Mouse (Mus musculus): ENCODE data around the gene Gm39566. TPM values are rescaled to one million over a fixed set of nuclear protein-coding genes. Genes with fewer than 3 reads are reported as not detected.

The Gm39566 gene
- polyA plus RNA-seq, 1 experiment = not detected

DNA sequence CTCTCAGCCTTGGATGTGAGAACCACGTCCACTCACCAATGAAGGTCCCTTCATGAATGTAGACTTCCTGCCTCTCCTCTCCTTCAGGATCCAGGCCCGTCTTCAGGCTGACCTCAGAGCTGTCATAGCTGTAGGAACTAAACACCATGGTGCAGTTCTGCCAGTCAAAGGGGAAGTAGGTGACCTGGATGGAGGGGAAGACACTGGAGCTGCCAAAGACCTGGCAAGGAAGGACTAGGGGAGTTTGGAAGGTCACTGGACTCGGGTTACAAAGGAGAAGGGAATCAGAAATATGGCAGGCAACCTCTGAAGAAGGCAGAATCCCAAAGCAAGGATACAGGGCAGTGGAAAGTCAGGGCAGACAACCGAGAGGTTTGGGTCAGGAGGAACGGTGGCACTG lies 21.7 kb downstream of the Gm39566 start:
- Histone ChIP-seq H3K4me1 (ENCODE audit: control insufficient read depth) (peaks cover 15% of the 10 kb centered on the region), H3K36me3 (ENCODE audit: control insufficient read depth) (no peaks in the 10 kb centered on the region), H3K9me3 (ENCODE audit: control insufficient read depth, low read length) (no peaks in the 10 kb centered on the region; the same call in 1 of the 2 replicates), H3K4me3 (replicated peaks) (no peak overlapping the region), H3K27me3 (ENCODE audit: control insufficient read depth) (peaks cover 59% of the 10 kb centered on the region)
- TF ChIP-seq TAL1 (IDR thresholded peaks at IDR 0.05; ENCODE audit: low read length) (no peak), GATA1 (IDR thresholded peaks at IDR 0.05; ENCODE audit: low read length) (no peak)

DNA sequence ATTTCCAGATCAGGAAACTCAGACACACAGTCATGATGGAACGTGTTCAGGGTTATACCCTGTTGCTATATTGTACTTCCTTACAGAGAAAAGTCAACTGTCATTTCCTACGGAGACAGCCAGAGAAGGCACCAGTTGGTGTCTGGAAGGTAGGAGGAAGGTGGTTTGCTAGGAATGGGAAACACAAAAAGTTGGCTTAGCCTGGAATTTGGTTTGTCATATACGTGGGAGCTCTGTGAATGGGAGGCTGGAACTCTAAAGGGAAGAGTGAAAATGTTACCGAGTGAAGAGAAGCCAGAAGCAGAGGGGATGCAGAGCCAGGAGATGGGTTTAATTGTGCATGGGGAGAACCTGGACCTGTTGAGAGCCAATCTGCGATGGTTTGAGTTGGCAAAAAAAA lies 23.7 kb downstream of the Gm39566 start:
- peaks cover 39% of the 10 kb centered on the region for H3K27me3 ChIP-seq (ENCODE audit: control insufficient read depth)
- no peaks in the 10 kb centered on the region for H3K9me3 ChIP-seq (ENCODE audit: control insufficient read depth, low read length)
- H3K4me1 ChIP-seq (ENCODE audit: control insufficient read depth) = peaks cover 15% of the 10 kb centered on the region
- TF ChIP-seq GATA1 (IDR thresholded peaks at IDR 0.05; ENCODE audit: low read length) (no peak), TAL1 (IDR thresholded peaks at IDR 0.05; ENCODE audit: low read length) (no peak)
- no peak overlapping the region for H3K4me3 ChIP-seq (replicated peaks)
- H3K36me3 ChIP-seq (ENCODE audit: control insufficient read depth) = no peaks in the 10 kb centered on the region

DNA sequence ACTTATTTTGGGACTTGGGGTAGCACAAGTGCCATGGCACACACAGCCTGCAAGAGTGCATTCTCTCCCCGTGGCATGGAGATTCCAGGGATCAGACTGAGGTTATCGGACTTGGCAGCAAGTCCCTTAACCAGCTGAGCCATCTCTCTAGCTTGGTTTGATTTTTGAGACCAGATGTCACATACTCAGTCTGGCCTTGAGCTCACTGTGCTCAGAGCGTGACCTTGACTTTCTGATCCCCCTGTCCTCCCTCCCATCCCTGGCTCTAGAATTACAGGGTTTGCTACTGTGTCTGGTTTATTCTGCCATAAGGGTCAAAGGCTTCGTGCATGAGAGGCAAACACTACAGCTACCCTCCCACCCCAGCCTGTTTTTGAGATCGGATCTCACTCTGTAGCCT lies 25.7 kb downstream of the Gm39566 start:
- no peaks in the 10 kb centered on the region for H3K9me3 ChIP-seq (ENCODE audit: control insufficient read depth, low read length)
- H3K36me3 ChIP-seq (ENCODE audit: control insufficient read depth) = no peaks in the 10 kb centered on the region
- H3K27me3 ChIP-seq (ENCODE audit: control insufficient read depth) = peaks cover 30% of the 10 kb centered on the region
- peaks cover 14% of the 10 kb centered on the region for H3K4me1 ChIP-seq (ENCODE audit: control insufficient read depth)
- TF ChIP-seq GATA1 (IDR thresholded peaks at IDR 0.05; ENCODE audit: low read length) (no peak), TAL1 (IDR thresholded peaks at IDR 0.05; ENCODE audit: low read length) (no peak)
- H3K4me3 ChIP-seq (replicated peaks) = no peak overlapping the region

DNA sequence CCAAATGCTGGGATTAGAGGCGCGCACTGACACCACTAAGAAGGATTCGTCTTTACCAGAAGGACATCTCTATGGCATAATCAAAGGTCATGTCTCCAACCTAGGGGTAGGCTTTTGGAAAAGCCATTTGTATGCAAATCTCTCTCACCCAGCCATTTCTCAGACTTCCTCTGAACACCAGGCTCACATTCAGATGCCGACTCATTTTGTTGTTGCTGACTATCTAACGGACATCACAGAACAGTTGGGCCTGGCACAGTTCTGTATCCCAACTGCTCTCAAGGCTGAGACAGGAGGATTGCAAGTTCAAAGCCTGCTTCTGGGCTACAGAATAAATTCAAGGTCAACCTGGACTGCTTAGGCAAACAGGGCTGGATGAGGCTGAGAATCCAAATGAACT lies 27.8 kb downstream of the Gm39566 start:
- Histone ChIP-seq H3K9me3 (ENCODE audit: control insufficient read depth, low read length) (no peaks in the 10 kb centered on the region), H3K36me3 (ENCODE audit: control insufficient read depth) (no peaks in the 10 kb centered on the region), H3K27me3 (ENCODE audit: control insufficient read depth) (peaks cover 18% of the 10 kb centered on the region), H3K4me1 (ENCODE audit: control insufficient read depth) (peaks cover 19% of the 10 kb centered on the region), H3K4me3 (replicated peaks) (no peak overlapping the region)
- TF ChIP-seq TAL1 (IDR thresholded peaks at IDR 0.05; ENCODE audit: low read length) = no peak
- no peak for TF ChIP-seq GATA1 (IDR thresholded peaks at IDR 0.05; ENCODE audit: low read length)

DNA sequence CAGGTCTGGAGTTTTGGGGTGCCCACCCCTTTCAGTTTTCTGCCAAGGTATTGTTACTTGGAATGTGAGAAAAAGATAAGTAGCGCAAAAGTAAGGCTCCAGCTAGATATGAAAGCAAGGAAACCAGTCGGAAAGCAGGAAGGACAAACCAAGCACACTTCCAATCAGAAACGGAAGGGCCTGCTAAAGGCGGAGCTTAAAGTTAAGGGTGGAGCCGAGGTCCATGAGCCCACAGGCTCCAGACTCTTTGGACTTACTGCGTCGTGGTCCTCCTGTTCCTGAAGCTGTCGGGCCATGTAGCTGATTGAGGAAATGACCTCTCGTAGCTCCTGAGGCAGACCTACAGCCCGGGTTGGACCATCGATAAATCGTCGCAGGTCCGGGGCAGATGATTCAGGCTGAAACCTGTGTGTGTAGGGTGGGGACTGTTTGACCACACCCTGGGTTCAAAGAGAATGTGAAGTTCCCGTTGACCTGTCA lies 30.3 kb downstream of the Gm39566 start:
- TF ChIP-seq GATA1 (IDR thresholded peaks at IDR 0.05; ENCODE audit: low read length) (no peak), TAL1 (IDR thresholded peaks at IDR 0.05; ENCODE audit: low read length) (no peak)
- peaks cover 19% of the 10 kb centered on the region for H3K4me1 ChIP-seq (ENCODE audit: control insufficient read depth)
- no peaks in the 10 kb centered on the region for H3K9me3 ChIP-seq (ENCODE audit: control insufficient read depth, low read length)
- peaks cover 34% of the 10 kb centered on the region for H3K27me3 ChIP-seq (ENCODE audit: control insufficient read depth)
- no peaks in the 10 kb centered on the region for H3K36me3 ChIP-seq (ENCODE audit: control insufficient read depth)
- peak overlapping the region; percentile 66 for H3K4me3 ChIP-seq (replicated peaks)

DNA sequence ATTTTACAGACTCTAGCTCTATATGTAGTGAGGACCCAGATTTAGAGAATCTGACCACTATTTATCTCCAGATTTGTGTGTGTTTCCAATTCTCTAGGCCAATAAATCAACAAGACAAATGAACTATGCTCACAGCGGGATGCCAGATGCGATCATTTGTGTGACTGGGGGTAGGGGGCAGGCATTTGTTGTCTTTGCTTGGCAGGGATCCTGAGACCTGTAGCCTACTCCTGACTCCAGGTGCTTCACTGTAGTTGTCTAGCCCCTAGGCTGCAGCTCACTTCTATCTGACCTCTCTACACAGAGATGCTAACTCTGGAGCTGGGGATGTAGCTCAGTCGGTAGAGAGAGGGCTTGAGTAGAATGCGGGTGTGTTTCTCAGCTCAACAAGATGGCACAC lies 33.3 kb downstream of the Gm39566 start:
- peaks cover 54% of the 10 kb centered on the region for H3K27me3 ChIP-seq (ENCODE audit: control insufficient read depth)
- H3K4me3 ChIP-seq (replicated peaks) = no peak overlapping the region
- no peaks in the 10 kb centered on the region; the same call in 1 of the 2 replicates for H3K36me3 ChIP-seq (ENCODE audit: control insufficient read depth)
- no peak for TF ChIP-seq TAL1 (IDR thresholded peaks at IDR 0.05; ENCODE audit: low read length)
- TF ChIP-seq GATA1 (IDR thresholded peaks at IDR 0.05; ENCODE audit: low read length) = no peak
- H3K4me1 ChIP-seq (ENCODE audit: control insufficient read depth) = peaks cover 19% of the 10 kb centered on the region
- H3K9me3 ChIP-seq (ENCODE audit: control insufficient read depth, low read length) = no peaks in the 10 kb centered on the region

DNA sequence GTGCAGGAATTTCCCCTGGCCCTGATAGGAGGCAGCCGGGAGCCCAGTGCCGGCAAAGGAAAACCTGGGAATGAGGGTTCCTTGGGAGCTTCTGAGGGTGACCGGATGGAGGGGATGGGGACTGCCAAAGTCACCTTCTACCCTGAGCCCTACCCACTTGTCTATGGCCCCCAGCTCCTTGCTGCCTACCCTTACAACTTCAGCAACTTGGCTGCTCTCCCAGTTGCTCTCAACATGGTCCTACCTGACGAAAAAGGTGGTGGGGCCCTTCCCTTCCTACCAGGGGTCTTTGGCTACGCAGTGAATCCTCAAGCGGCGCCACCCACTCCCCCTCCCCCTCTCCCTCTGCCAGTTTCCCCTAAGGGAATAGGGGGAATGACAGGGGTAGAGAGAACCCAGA lies 36.1 kb downstream of the Gm39566 start:
- Histone ChIP-seq H3K4me3 (replicated peaks) (no peak overlapping the region), H3K9me3 (ENCODE audit: control insufficient read depth, low read length) (no peaks in the 10 kb centered on the region), H3K27me3 (ENCODE audit: control insufficient read depth) (peaks cover 58% of the 10 kb centered on the region), H3K4me1 (ENCODE audit: control insufficient read depth) (peaks cover 6% of the 10 kb centered on the region), H3K36me3 (ENCODE audit: control insufficient read depth) (peaks cover 2% of the 10 kb centered on the region; the same call in 1 of the 2 replicates)
- TF ChIP-seq GATA1 (IDR thresholded peaks at IDR 0.05; ENCODE audit: low read length) (no peak), TAL1 (IDR thresholded peaks at IDR 0.05; ENCODE audit: low read length) (no peak)

DNA sequence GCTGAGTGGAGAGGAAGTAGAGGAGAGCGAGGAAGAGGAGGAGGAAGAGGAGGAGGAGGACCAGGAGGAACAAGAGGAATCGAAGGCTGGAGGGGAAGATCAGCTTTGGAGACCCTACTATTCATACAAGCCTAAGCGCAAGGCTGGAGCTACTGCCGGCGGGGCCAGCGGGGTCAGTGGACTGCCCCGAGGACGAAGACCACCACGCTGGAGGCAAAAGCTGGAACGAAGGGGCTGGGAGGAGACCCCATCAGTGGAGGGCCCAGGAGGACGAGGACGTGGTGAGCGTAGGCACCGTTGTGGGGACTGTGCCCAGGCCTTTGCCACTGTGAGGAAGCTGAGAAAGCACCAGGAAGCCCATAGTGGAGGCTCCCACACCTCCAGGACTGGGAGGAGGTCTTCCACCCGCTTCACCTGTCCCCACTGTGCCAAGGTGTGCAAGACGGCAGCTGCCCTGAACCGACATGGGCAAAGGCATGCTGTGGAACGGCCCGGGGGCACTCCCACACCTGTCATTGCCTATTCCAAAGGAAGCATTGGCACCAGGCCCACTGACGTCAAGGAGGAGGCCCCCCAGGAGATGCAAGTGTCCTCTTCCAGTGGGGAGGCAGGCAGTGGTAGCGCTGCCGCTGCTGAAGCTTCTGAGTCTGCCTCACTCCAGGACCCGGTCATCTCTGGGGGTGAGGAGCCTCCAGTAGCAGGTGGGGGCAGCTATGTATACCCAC lies 36.7 kb downstream of the Gm39566 start:
- Histone ChIP-seq H3K4me1 (ENCODE audit: control insufficient read depth) (peaks cover 6% of the 10 kb centered on the region), H3K27me3 (ENCODE audit: control insufficient read depth) (peaks cover 58% of the 10 kb centered on the region), H3K9me3 (ENCODE audit: control insufficient read depth, low read length) (no peaks in the 10 kb centered on the region), H3K36me3 (ENCODE audit: control insufficient read depth) (peaks cover 2% of the 10 kb centered on the region; the same call in 1 of the 2 replicates), H3K4me3 (replicated peaks) (no peak overlapping the region)
- TF ChIP-seq TAL1 (IDR thresholded peaks at IDR 0.05; ENCODE audit: low read length) = no peak
- no peak for TF ChIP-seq GATA1 (IDR thresholded peaks at IDR 0.05; ENCODE audit: low read length)

DNA sequence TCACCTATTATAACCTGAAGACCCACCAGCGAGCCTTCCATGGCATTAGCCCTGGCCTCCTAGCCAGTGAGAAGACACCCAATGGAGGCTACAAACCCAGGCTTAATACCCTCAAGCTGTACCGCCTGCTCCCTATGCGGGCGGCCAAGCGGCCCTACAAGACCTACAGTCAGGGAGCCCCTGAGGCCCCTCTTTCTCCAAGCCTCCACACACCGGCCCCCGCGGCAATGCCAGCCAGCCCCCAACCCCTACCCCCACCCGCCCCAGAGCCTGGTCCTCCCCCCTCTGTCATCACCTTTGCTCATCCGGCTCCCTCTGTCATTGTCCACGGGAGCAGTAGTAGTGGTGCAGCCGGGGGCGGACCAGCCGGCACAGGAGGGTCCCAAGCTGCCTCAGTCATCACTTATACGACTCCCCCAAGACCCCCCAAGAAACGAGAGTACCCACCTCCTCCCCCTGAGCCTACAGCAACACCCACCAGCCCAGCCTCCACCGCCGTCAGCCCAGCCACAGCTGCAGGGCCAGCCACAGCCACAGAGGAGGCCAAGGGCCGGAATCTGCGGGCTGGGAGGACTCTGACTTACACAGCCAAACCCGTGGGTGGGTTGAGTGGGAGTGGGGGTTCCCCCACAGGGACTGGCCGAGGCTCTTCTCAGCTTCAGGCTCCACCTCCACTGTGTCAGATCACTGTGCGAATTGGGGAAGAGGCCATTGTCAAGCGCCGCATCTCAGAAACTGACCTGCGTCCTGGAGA lies 37.4 kb downstream of the Gm39566 start:
- Histone ChIP-seq H3K4me1 (ENCODE audit: control insufficient read depth) (peaks cover 6% of the 10 kb centered on the region), H3K9me3 (ENCODE audit: control insufficient read depth, low read length) (no peaks in the 10 kb centered on the region), H3K4me3 (replicated peaks) (no peak overlapping the region), H3K36me3 (ENCODE audit: control insufficient read depth) (peaks cover 2% of the 10 kb centered on the region; the same call in 1 of the 2 replicates), H3K27me3 (ENCODE audit: control insufficient read depth) (peaks cover 56% of the 10 kb centered on the region)
- no peak for TF ChIP-seq GATA1 (IDR thresholded peaks at IDR 0.05; ENCODE audit: low read length)
- TF ChIP-seq TAL1 (IDR thresholded peaks at IDR 0.05; ENCODE audit: low read length) = no peak

Measured in erythroblast, embryonic 14.5 days (primary cell).